Mouse (Mus musculus) embryonic facial prominence, embryonic 10.5 days (tissue): ENCODE data around the gene Pusl1. TPM values are rescaled to one million over a fixed set of nuclear protein-coding genes. Genes with fewer than 3 reads are reported as not detected.

Experiments
- DNase-seq: peaks from one replicate; pipeline ENCODE4 v3.0.0-alpha.2; 2017; ENCODE audit warnings: low spot score
- H3K27ac ChIP-seq: fragments of 300-500 bp; sonication (generic); replicated peaks from 2 replicates; pipeline ENCODE4 v1.5.1; 2016; ENCODE audit warnings: mild to moderate bottlenecking
- H3K27me3 ChIP-seq: fragments of 300-500 bp; sonication (generic); replicated peaks from 2 replicates; pipeline ENCODE4 v1.6.1; 2016; ENCODE audit warnings: low read depth, mild to moderate bottlenecking; ENCODE audit not compliant: poor library complexity, severe bottlenecking
- H3K36me3 ChIP-seq: fragments of 300-500 bp; sonication (generic); replicated peaks from 2 replicates; pipeline ENCODE4 v1.6.1; 2016; ENCODE audit warnings: mild to moderate bottlenecking, moderate library complexity
- H3K4me1 ChIP-seq: fragments of 300-500 bp; sonication (generic); 2 replicates; pipeline ENCODE4 v1.6.1; 2016
- H3K4me3 ChIP-seq: fragments of 300-500 bp; sonication (generic); 2 replicates; pipeline ENCODE4 v1.5.1; 2016; ENCODE audit warnings: mild to moderate bottlenecking, moderate library complexity
- H3K9me3 ChIP-seq: fragments of 300-500 bp; sonication (generic); 2 replicates; pipeline ENCODE4 v1.6.1; 2016; ENCODE audit warnings: mild to moderate bottlenecking
- WGBS: fragments of 180-500 bp; shearing (Covaris S2); methylation state at CpG from one replicate; pipeline ENCODE4 v1.1.7; 2016; 5-methylcytosine and 5-hydroxymethylcytosine counted together
- microRNA-seq: library from miRNA; unstranded; fragments of <30 nt; microRNA quantifications from one replicate; pipeline ENCODE4, GENCODE M21; 2017
- polyA plus RNA-seq: library from polyadenylated mRNA; unstranded; fragments of >200 nt; fragmentation: Nextera tagmentation; extraction: Ambion mirVana; gene quantifications from 2 replicates; pipeline ENCODE4 v1.2.1, GENCODE M21; 2016

Gene Pusl1
- polyA plus RNA-seq, 1 experiment from 2014 or later = 52.7 TPM

DNA sequence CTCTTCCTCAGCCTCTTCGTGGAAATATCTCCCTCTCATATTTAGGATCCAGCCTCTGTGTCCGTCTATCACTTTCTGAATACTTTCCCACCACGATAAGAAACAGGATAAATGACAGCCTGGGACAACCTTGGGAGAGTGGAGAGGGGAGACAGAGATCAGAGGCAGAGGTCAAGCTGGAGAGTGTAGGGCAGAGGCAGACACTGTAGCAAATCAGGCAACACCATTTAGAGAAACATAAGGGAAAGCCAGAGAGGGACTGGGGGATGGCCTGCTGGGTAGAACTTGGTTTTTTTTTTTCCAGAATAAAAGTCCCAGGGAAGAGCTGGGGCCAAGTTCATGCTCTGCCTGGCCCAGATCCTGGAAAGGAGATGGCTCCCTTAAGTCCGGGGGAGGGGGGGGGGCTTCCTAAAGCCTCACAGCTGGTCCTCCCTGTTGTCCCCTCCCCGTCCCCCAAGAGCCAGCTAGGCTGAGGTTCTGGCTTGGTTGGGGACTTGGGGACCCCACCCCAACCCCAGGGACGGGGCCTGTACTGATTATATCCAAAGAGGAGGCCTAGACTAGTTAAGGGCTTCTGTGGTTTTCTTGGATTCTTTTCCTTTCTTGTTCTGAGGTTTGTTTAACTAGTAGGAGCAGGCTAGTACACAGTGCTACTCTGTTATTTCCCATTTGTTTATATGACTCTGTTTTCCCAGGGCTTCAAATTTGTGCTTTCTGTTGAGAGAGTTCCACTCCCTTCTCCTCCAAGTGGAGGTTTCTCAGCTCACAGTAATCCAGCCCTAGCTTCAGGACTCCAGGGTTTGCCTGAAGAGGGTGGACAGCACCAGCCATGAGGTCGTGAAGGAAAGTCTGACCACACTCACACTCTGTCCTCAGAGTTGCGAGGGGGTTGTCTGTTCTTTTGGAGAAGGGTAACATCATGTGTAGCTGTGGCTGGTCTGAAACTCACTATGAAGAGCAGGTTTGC, 53.1 kb downstream of the Pusl1 start:
- WGBS = 58% methylated on average over 8 of the region's 8 CpGs
- peak overlapping the region; percentile 89 for H3K27ac ChIP-seq
- peaks cover 27% of the 10 kb centered on the region for H3K27me3 ChIP-seq
- H3K4me3 ChIP-seq = peak overlapping the region; percentile 59; the same call in 1 of the 2 replicates
- no peak for DNase-seq
- peaks cover 30% of the 10 kb centered on the region for H3K36me3 ChIP-seq
- H3K4me1 ChIP-seq = peaks cover 50% of the 10 kb centered on the region
- H3K9me3 ChIP-seq = no peaks in the 10 kb centered on the region

Small RNA genes lying within 50 kb of the gene (microRNA-seq; reads per million reads assigned to microRNA genes)
- not detected for gene Gm22991

Other genes with a start within 250 kb of the Pusl1 start
- not detected in 2 replicates for gene Gm10563, start 246.4 kb downstream of the Pusl1 start, polyA plus RNA-seq
- 5.8 and 7.4 TPM in 2 replicates for gene Mmp23, start 238.4 kb downstream of the Pusl1 start, polyA plus RNA-seq
- 19.3 and 20.0 TPM in 2 replicates for gene Mib2, start 222.6 kb downstream of the Pusl1 start, polyA plus RNA-seq
- gene Fndc10, start 197.4 kb downstream of the Pusl1 start, polyA plus RNA-seq = 1.5 and 1.8 TPM in 2 replicates
- 158 and 167 TPM in 2 replicates for gene Ssu72, start 187.0 kb downstream of the Pusl1 start, polyA plus RNA-seq
- 0.53 and 0.79 TPM in 2 replicates for gene Tmem240, start 157.0 kb downstream of the Pusl1 start, polyA plus RNA-seq
- gene Atad3a, start 130.7 kb downstream of the Pusl1 start, polyA plus RNA-seq = 132 and 137 TPM in 2 replicates
- gene Vwa1, start 117.1 kb downstream of the Pusl1 start, polyA plus RNA-seq = 8.6 and 9.3 TPM in 2 replicates
- 0.59 and 0.61 TPM in 2 replicates for gene Tmem88b, start 105.9 kb downstream of the Pusl1 start, polyA plus RNA-seq
- gene Ankrd65, start 101.3 kb downstream of the Pusl1 start, polyA plus RNA-seq = 0.20 TPM in 1 of 2 replicates, not detected in the other
- 254 and 259 TPM in 2 replicates for gene Mrpl20, start 88.9 kb downstream of the Pusl1 start, polyA plus RNA-seq
- gene Ccnl2, start 79.3 kb downstream of the Pusl1 start, polyA plus RNA-seq = 179 and 187 TPM in 2 replicates
- 170 and 178 TPM in 2 replicates for gene Aurkaip1, start 60.5 kb downstream of the Pusl1 start, polyA plus RNA-seq
- gene Mxra8, start 52.1 kb downstream of the Pusl1 start, polyA plus RNA-seq = 43.6 and 43.9 TPM in 2 replicates
- 4.3 and 5.0 TPM in 2 replicates for gene Dvl1, start 44.4 kb downstream of the Pusl1 start, polyA plus RNA-seq
- 0.29 and 0.43 TPM in 2 replicates for gene Tas1r3, start 28.4 kb downstream of the Pusl1 start, polyA plus RNA-seq
- 18.6 and 19.4 TPM in 2 replicates for gene Cptp, start 22.3 kb downstream of the Pusl1 start, polyA plus RNA-seq
- gene Ints11, start 22.2 kb downstream of the Pusl1 start, polyA plus RNA-seq = 97.9 and 109 TPM in 2 replicates
- gene Acap3, start within 50 bp of the Pusl1 start, polyA plus RNA-seq = 24.1 and 28.0 TPM in 2 replicates
- gene Ube2j2, start 52.0 kb upstream of the Pusl1 start, polyA plus RNA-seq = 146 and 151 TPM in 2 replicates
- 22.7 and 23.6 TPM in 2 replicates for gene C1qtnf12, start 70.5 kb upstream of the Pusl1 start, polyA plus RNA-seq
- gene B3galt6, start 100.9 kb upstream of the Pusl1 start, polyA plus RNA-seq = 12.7 and 15.7 TPM in 2 replicates
- 132 and 138 TPM in 2 replicates for gene Sdf4, start 101.1 kb upstream of the Pusl1 start, polyA plus RNA-seq
- gene Tnfrsf4, start 122.1 kb upstream of the Pusl1 start, polyA plus RNA-seq = 1.1 and 1.4 TPM in 2 replicates
- 1.2 and 1.4 TPM in 2 replicates for gene Tnfrsf18, start 134.4 kb upstream of the Pusl1 start, polyA plus RNA-seq
- gene Ttll10, start 167.6 kb upstream of the Pusl1 start, polyA plus RNA-seq = 0.69 and 0.95 TPM in 2 replicates
- 73.9 and 76.9 TPM in 2 replicates for gene 9430015G10Rik, start 218.2 kb upstream of the Pusl1 start, polyA plus RNA-seq
- gene Rnf223, start 238.7 kb upstream of the Pusl1 start, polyA plus RNA-seq = 0.70 and 0.89 TPM in 2 replicates